Mouse (Mus musculus) macrophage (primary cell): Measurements from ENCODE around the gene Akr7a5. TPM values are rescaled to one million over a fixed set of nuclear protein-coding genes. Genes with fewer than 3 reads are reported as not detected.

Experiments used
- H3K27ac ChIP-seq: fragments of 350-480 bp; formaldehyde crosslinking; 2 replicates; pipeline ENCODE4 v1.9.0; 2021
- H3K36me3 ChIP-seq: fragments of 350-480 bp; formaldehyde crosslinking; 2 replicates; pipeline ENCODE4 v1.9.0; 2021; ENCODE audit errors: inconsistent target
- H3K4me3 ChIP-seq: fragments of 350-480 bp; formaldehyde crosslinking; 2 replicates; pipeline ENCODE4 v1.9.0; 2021; ENCODE audit errors: inconsistent target
- H3K79me2 ChIP-seq: fragments of 350-480 bp; formaldehyde crosslinking; 2 replicates; pipeline ENCODE4 v1.9.0; 2021; ENCODE audit errors: inconsistent target
- WGBS: methylation state at CpG from one replicate; pipeline ENCODE4 v1.1.7; 2026; ENCODE audit warnings: inconsistent platforms; ENCODE audit not compliant: missing documents; 5-methylcytosine and 5-hydroxymethylcytosine counted together
- polyA plus RNA-seq: library from polyadenylated mRNA; stranded (reverse); fragments of 250-400 nt; gene quantifications from 3 replicates; pipeline ENCODE4 v1.2.4, GENCODE M21; 2018; ENCODE audit warnings: inconsistent platforms

Akr7a5 gene
- polyA plus RNA-seq, 1 experiment from 2014 or later, result 17.1 TPM

DNA sequence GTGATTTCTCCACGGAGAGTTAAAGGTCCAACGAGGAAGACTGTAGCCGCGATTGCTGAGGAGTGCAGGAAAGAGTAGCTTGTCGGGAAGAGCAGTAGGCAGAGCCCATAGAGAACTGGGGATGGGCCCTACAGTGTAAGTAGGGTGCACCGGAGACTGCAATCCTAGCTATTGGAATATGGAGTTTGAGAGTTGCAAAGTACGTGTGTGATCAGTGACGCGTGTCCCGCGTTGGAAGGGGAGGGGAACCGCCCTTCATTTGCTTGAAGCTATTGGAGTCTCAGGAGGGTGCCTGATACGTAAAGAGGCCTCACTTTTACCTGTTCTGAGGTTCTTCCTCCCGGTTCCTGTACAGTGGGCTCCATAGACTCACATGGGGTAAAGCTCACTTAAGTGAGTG lies 1.2 kb downstream of the Akr7a5 start:
- H3K79me2 ChIP-seq, result peaks cover 26% of the 10 kb centered on the region
- H3K4me3 ChIP-seq, result peak overlapping the region; percentile 34; the same call in 1 of the 2 replicates
- H3K27ac ChIP-seq, result no peak overlapping the region
- 50% methylated on average over 14 of the region's 14 CpGs for WGBS
- H3K36me3 ChIP-seq, result peaks cover 2% of the 10 kb centered on the region; the same call in 1 of the 2 replicates

GRCm38 (mm10) chr4:139312632-139313031 lies 2.1 kb downstream of the Akr7a5 start:
- 63% methylated on average over 4 of the region's 4 CpGs for WGBS
- H3K79me2 ChIP-seq, result peaks cover 20% of the 10 kb centered on the region

DNA sequence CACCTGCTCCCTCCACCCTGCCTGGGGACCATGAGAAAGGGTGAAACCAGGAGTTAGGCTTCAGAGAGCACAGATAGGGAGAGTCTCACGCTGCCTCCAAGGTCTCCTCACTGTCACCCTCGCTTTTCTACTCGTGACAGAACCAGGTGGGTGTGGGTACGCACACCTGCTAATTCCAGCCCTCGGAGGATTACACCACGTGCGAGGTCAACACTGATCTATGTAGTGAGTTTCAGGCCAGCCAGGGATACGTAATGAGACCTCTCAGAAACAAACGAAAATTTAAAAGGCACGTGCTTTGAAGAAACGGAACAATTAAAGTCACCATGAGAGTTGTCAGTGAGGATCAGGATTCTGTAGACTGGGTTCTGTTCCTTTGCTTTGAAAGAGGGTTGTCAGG lies 7.9 kb downstream of the Akr7a5 start:
- H3K36me3 ChIP-seq, result no peaks in the 10 kb centered on the region
- H3K79me2 ChIP-seq, result no peaks in the 10 kb centered on the region
- no peak overlapping the region for H3K4me3 ChIP-seq
- WGBS, result 96% methylated on average over 11 of the region's 11 CpGs
- H3K27ac ChIP-seq, result no peak overlapping the region

More at GRCm38 (mm10) chr4:139312632-139313031, 2.1 kb downstream of the Akr7a5 start:
- Histone ChIP-seq H3K36me3 (no peaks in the 10 kb centered on the region), H3K4me3 (no peak overlapping the region), H3K27ac (no peak overlapping the region)

GRCm38 (mm10) chr4:139319740-139320139 lies 9.2 kb downstream of the Akr7a5 start:
- no peak overlapping the region for H3K4me3 ChIP-seq
- no peak overlapping the region for H3K27ac ChIP-seq
- WGBS, result 100% methylated on average over 4 of the region's 4 CpGs
- no peaks in the 10 kb centered on the region for H3K79me2 ChIP-seq
- H3K36me3 ChIP-seq, result no peaks in the 10 kb centered on the region

GRCm38 (mm10) chr4:139330605-139331004 lies 20.1 kb downstream of the Akr7a5 start:
- Histone ChIP-seq H3K79me2 (no peaks in the 10 kb centered on the region), H3K27ac (no peak overlapping the region), H3K4me3 (peak overlapping the region; percentile 27; the same call in 1 of the 2 replicates), H3K36me3 (no peaks in the 10 kb centered on the region)
- WGBS, result 8% methylated on average over 10 of the region's 10 CpGs

GRCm38 (mm10) chr4:139334631-139335295 lies 24.2 kb downstream of the Akr7a5 start:
- Histone ChIP-seq H3K79me2 (no peaks in the 10 kb centered on the region), H3K36me3 (no peaks in the 10 kb centered on the region), H3K4me3 (no peak overlapping the region), H3K27ac (no peak overlapping the region)
- 90% methylated on average over 4 of the region's 9 CpGs for WGBS

DNA sequence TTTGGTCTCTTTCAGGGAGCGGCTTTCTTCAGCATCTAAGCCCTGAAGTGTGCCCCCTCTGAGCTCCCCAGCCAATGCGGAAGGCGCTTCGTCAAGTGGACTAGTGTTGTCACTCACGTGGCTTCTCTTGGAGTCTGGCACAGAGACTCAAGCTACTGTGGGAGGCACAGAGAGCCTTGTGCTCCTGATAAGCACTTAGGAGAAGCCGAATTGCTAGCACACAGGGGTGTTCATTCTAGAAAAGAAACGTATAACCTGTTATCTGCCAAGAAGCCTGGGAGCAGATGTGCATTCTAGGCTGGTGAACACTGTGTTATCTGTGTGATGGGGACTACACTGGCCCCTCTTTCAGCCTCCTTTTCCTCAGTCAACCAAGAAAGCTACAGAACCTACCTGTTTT lies 25.0 kb downstream of the Akr7a5 start:
- no peaks in the 10 kb centered on the region for H3K36me3 ChIP-seq
- no peak overlapping the region for H3K4me3 ChIP-seq
- H3K27ac ChIP-seq, result no peak overlapping the region
- H3K79me2 ChIP-seq, result no peaks in the 10 kb centered on the region
- WGBS, result 91% methylated on average over 7 of the region's 7 CpGs

- Histone ChIP-seq H3K4me3 (no peak overlapping the region), H3K79me2 (no peaks in the 10 kb centered on the region), H3K36me3 (no peaks in the 10 kb centered on the region), H3K27ac (no peak overlapping the region)
- WGBS, result 36% methylated on average over 24 of the region's 24 CpGs
These were observed 26.4 kb downstream of the Akr7a5 start for GRCm38 (mm10) chr4:139336822-139337483.

GRCm38 (mm10) chr4:139338145-139338544 lies 27.6 kb downstream of the Akr7a5 start:
- 70% methylated on average over 21 of the region's 33 CpGs for WGBS
- H3K79me2 ChIP-seq, result no peaks in the 10 kb centered on the region
- no peaks in the 10 kb centered on the region for H3K36me3 ChIP-seq
- H3K27ac ChIP-seq, result no peak overlapping the region
- no peak overlapping the region for H3K4me3 ChIP-seq

DNA sequence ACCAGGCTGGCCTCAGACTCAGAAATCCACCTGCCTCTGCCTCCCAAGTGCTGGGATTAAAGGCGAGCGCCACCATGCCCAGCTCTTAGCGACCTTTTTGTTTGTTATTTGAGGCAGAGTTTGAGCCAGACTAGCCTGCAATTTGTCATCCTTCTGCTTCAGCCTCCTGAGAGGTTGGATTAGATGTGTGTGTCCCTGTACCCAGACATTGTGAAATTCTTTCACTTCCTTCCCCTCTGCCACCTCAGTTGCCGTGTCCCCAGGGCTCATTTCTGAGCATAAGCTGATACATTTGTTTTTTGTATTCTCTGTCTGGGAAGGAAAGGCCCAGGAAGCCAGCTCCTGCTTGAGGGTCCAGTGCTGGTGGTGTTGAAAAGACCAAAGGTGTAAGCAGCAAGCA lies 30.3 kb downstream of the Akr7a5 start:
- Histone ChIP-seq H3K79me2 (no peaks in the 10 kb centered on the region), H3K27ac (no peak overlapping the region), H3K36me3 (no peaks in the 10 kb centered on the region), H3K4me3 (no peak overlapping the region)
- 22% methylated on average over 4 of the region's 4 CpGs for WGBS

- 80% methylated on average over 7 of the region's 7 CpGs for WGBS
- H3K27ac ChIP-seq, result no peak overlapping the region
- no peak overlapping the region for H3K4me3 ChIP-seq
- H3K79me2 ChIP-seq, result no peaks in the 10 kb centered on the region
- peaks cover 2% of the 10 kb centered on the region; the same call in 1 of the 2 replicates for H3K36me3 ChIP-seq
These were observed 31.2 kb downstream of the Akr7a5 start for GRCm38 (mm10) chr4:139341556-139342233.

GRCm38 (mm10) chr4:139343718-139344117 lies 33.2 kb downstream of the Akr7a5 start:
- Histone ChIP-seq H3K79me2 (no peaks in the 10 kb centered on the region), H3K4me3 (no peak overlapping the region), H3K36me3 (peaks cover 18% of the 10 kb centered on the region), H3K27ac (no peak overlapping the region)
- 39% methylated on average over 4 of the region's 5 CpGs for WGBS

- Histone ChIP-seq H3K4me3 (no peak overlapping the region), H3K36me3 (peaks cover 29% of the 10 kb centered on the region), H3K27ac (no peak overlapping the region), H3K79me2 (peaks cover 8% of the 10 kb centered on the region)
- 91% methylated on average over 23 of the region's 23 CpGs for WGBS
These were observed 35.0 kb downstream of the Akr7a5 start for GRCm38 (mm10) chr4:139345416-139346019.

GRCm38 (mm10) chr4:139351931-139352711 lies 41.6 kb downstream of the Akr7a5 start, which contains the start of the genes Mrto4, Emc1 and Ubr4:
Gene Mrto4, minus strand, starts transcription at chr4:139352576.
Gene Emc1, plus strand, starts transcription at chr4:139352587.
Gene Ubr4, plus strand, starts transcription at chr4:139352609.
- under 1% methylated on average over 55 of the region's 64 CpGs for WGBS
- Histone ChIP-seq H3K36me3 (peaks cover 23% of the 10 kb centered on the region), H3K79me2 (peaks cover 42% of the 10 kb centered on the region), H3K4me3 (peak within 1 kb of the TSS; percentile 96), H3K27ac (peak within 1 kb of the TSS; percentile 85)
